Mouse (Mus musculus) embryonic facial prominence, embryonic 14.5 days (tissue): Measurements from ENCODE around the gene 1700019D03Rik. TPM values are rescaled to one million over a fixed set of nuclear protein-coding genes. Genes with fewer than 3 reads are reported as not detected.

Source experiments
- polyA plus RNA-seq: library from polyadenylated mRNA; unstranded; fragments of >200 nt; fragmentation: Nextera tagmentation; extraction: Ambion mirVana; gene quantifications from 2 replicates; pipeline ENCODE4 v1.2.1, GENCODE M21; 2014

Gene 1700019D03Rik
- polyA plus RNA-seq, 1 experiment from 2014 or later, result 4.1 TPM

Other genes starting within 250 kb of the 1700019D03Rik start
- 15.3 and 16.3 TPM in 2 replicates for gene Inpp1, start 202.5 kb downstream of the 1700019D03Rik start, polyA plus RNA-seq
- 25.0 and 25.9 TPM in 2 replicates for gene Hibch, start 175.2 kb downstream of the 1700019D03Rik start, polyA plus RNA-seq
- gene Mstn, start 41.5 kb upstream of the 1700019D03Rik start, polyA plus RNA-seq, result 20.2 and 20.5 TPM in 2 replicates
- not detected in 2 replicates for gene 1700019A02Rik, start 167.5 kb upstream of the 1700019D03Rik start, polyA plus RNA-seq